In genomic region chr14:22265229-22265905, GRCm38 (mm10) we compare ENCODE assay signal across 22 mouse cellular contexts.
DNase-seq lines count a peak whose midpoint lies in the region; ATAC-seq and TF ChIP-seq lines count a peak whose summit lies in the region.
"Had no signal": no experiment of that assay in that cellular context is flagged by ENCODE, and none has a peak within 500 bp of the region (broad histone marks: within the 10 kb centered on the region; RNA-seq: fewer than 3 reads in every experiment).

No protein-coding gene starts in this region.

- H3K4me3 ChIP-seq in forebrain, embryonic 14.5 days (ENCODE audit: low read depth, low read length), result no peak overlapping the region
- H3K4me3 ChIP-seq in forebrain, embryonic 10.5 days, result no peak overlapping the region
- H3K4me3 ChIP-seq: embryonic facial prominence, embryonic 13.5 days; gastrocnemius, adult 2 months; heart, embryonic 15.5 days; hindbrain, embryonic 13.5 days had no signal

- in situ Hi-C loops in Patski (cut with MboI; ENCODE audit: low pct_unique_long_range_greater_than_20kb), result no loop called here

- H3K27me3 ChIP-seq in forebrain, embryonic 14.5 days (replicated peaks; ENCODE audit: control insufficient read depth, insufficient read depth, low read length), result no peaks in the 10 kb centered on the region
- H3K27me3 ChIP-seq in forebrain, embryonic 10.5 days (ENCODE audit: poor library complexity, severe bottlenecking), result peaks cover 47% of the 10 kb centered on the region; the same call in 1 of the 2 replicates
- H3K27me3 ChIP-seq in Patski, result no peaks in the 10 kb centered on the region
- H3K27me3 ChIP-seq: embryonic facial prominence, embryonic 13.5 days; heart, embryonic 15.5 days had no signal

- no peaks in the 10 kb centered on the region for H3K9me3 ChIP-seq in forebrain, embryonic 14.5 days (replicated peaks; ENCODE audit: control insufficient read depth, low read length)
- H3K9me3 ChIP-seq in forebrain, embryonic 10.5 days, result no peaks in the 10 kb centered on the region
- H3K9me3 ChIP-seq: embryonic facial prominence, embryonic 13.5 days; heart, embryonic 15.5 days; hindbrain, embryonic 13.5 days had no signal

- ATAC-seq in forebrain, embryonic 14.5 days, result peak; percentile 65; the same call in 1 of the 2 replicates
- no peak for ATAC-seq in Patski
- ATAC-seq: activated CD4-positive, CD25-positive, alpha-beta regulatory T cell, adult 4 months; forebrain, postnatal 0 days; hindbrain, postnatal 0 days had no signal

- 84% methylated on average over 4 of the region's 4 CpGs for WGBS in forebrain, embryonic 14.5 days
- WGBS in forebrain, embryonic 10.5 days, result 91% methylated on average over 4 of the region's 4 CpGs

- CTCF ChIA-PET in Patski (lab: Charles Lee), result no interaction called here

- H3K36me3 ChIP-seq in forebrain, embryonic 14.5 days (ENCODE audit: control insufficient read depth, insufficient read depth, low read length), result no peaks in the 10 kb centered on the region
- H3K36me3 ChIP-seq in forebrain, embryonic 10.5 days (replicated peaks), result no peaks in the 10 kb centered on the region
- H3K36me3 ChIP-seq: embryonic facial prominence, embryonic 13.5 days; heart, embryonic 15.5 days; hindbrain, embryonic 13.5 days had no signal

- DNase-seq in forebrain, embryonic 14.5 days (ENCODE audit: low spot score), result peak; percentile 84
- no peak for DNase-seq in forebrain, embryonic 10.5 days (ENCODE audit: extremely low spot score, low spot score)
- peak; percentile 32 to 33 for DNase-seq in kidney, adult 8-10 months
- no peak for DNase-seq in kidney, adult 18-20 months
- DNase-seq in Patski (ENCODE audit: low read depth, low spot score), result peak; percentile 28
- DNase-seq in gonadal fat pad, adult 2 months (ENCODE audit: low read depth), result peak; percentile 26
- no peak for DNase-seq in spleen, postnatal 14 days (ENCODE audit: low spot score in 2 of 2)
- DNase-seq: adrenal gland, postnatal 14 days; cerebellum, adult 18-20 months; cerebellum, adult 9-11 months; cerebellum, postnatal 36 days; forebrain, postnatal 0 days; gastrocnemius, adult 2 months; gastrocnemius, postnatal 25 days; heart, adult 18-20 months; heart, postnatal 14 days had no signal

- H3K4me2 ChIP-seq in forebrain, embryonic 14.5 days (ENCODE audit: low read length), result no peak overlapping the region
- H3K4me2 ChIP-seq: embryonic facial prominence, embryonic 13.5 days; heart, embryonic 11.5 days; heart, embryonic 15.5 days; hindbrain, embryonic 13.5 days had no signal

- POLR2A ChIA-PET in Patski (lab: Charles Lee), result no interaction called here

- TF ChIP-seq CTCF in Patski (IDR thresholded peaks at IDR 0.05), result no peak

- H3K9ac ChIP-seq in forebrain, embryonic 14.5 days (ENCODE audit: low read length), result no peak overlapping the region
- H3K9ac ChIP-seq: embryonic facial prominence, embryonic 13.5 days; forebrain, postnatal 0 days; heart, embryonic 15.5 days; hindbrain, embryonic 13.5 days had no signal

- H3K27ac ChIP-seq in forebrain, embryonic 14.5 days (ENCODE audit: low read depth, low read length), result no peak overlapping the region
- no peak overlapping the region for H3K27ac ChIP-seq in forebrain, embryonic 10.5 days
- H3K27ac ChIP-seq: embryonic facial prominence, embryonic 13.5 days; gastrocnemius, adult 2 months; heart, embryonic 15.5 days; hindbrain, embryonic 13.5 days; hindbrain, postnatal 0 days had no signal

- no peaks in the 10 kb centered on the region for H3K4me1 ChIP-seq in forebrain, embryonic 14.5 days (ENCODE audit: control insufficient read depth, insufficient read depth, low read length)
- no peaks in the 10 kb centered on the region for H3K4me1 ChIP-seq in forebrain, embryonic 10.5 days
- H3K4me1 ChIP-seq: embryonic facial prominence, embryonic 13.5 days; heart, embryonic 15.5 days had no signal

Comparison
In these comparisons a context has a peak if more than half of its experiments do, and no peak if none do; other contexts are left out.
1. DNase-seq: peak in forebrain, embryonic 14.5 days (single experiment), kidney, adult 8-10 months (2 of 2), Patski (single experiment) and gonadal fat pad, adult 2 months (single experiment); none in forebrain, embryonic 10.5 days (single experiment), kidney, adult 18-20 months (single experiment) and spleen, postnatal 14 days (0 of 2).